Mouse (Mus musculus): Measurements from ENCODE around the gene Sgk1. TPM values are rescaled to one million over a fixed set of nuclear protein-coding genes. Genes with fewer than 3 reads are reported as not detected.

Sgk1 gene
- polyA plus RNA-seq, 1 experiment: 1.3 TPM

GRCm38 (mm10) chr10:21995221-21995620, 113.2 kb downstream of the Sgk1 start:
- TF ChIP-seq GATA1 (IDR thresholded peaks at IDR 0.05; ENCODE audit: low read length): no peak

DNA sequence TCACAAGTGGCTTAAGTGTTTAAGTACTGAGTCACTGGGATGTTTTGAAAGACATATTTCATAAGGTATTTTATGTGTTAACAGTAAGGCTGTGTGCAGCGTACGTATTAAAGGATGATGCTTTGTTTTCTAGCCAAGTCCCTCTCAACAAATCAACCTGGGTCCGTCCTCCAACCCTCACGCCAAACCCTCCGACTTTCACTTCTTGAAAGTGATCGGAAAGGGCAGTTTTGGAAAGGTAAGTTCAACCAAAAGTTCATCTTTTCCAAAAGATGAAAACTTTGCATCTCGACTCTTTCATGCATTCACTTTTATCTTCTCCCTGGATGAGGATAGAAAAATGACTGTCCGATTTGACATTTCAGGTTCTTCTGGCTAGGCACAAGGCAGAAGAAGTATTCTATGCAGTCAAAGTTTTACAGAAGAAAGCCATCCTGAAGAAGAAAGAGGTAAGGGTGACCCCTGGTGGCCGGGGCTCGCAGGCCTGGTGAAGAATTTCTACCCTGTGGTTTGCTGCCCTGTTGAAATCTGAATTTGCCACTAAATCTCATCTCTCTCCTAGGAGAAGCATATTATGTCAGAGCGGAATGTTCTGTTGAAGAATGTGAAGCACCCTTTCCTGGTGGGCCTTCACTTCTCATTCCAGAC, 113.8 kb downstream of the Sgk1 start:
- TF ChIP-seq GATA1 (IDR thresholded peaks at IDR 0.05; ENCODE audit: low read length): no peak

DNA sequence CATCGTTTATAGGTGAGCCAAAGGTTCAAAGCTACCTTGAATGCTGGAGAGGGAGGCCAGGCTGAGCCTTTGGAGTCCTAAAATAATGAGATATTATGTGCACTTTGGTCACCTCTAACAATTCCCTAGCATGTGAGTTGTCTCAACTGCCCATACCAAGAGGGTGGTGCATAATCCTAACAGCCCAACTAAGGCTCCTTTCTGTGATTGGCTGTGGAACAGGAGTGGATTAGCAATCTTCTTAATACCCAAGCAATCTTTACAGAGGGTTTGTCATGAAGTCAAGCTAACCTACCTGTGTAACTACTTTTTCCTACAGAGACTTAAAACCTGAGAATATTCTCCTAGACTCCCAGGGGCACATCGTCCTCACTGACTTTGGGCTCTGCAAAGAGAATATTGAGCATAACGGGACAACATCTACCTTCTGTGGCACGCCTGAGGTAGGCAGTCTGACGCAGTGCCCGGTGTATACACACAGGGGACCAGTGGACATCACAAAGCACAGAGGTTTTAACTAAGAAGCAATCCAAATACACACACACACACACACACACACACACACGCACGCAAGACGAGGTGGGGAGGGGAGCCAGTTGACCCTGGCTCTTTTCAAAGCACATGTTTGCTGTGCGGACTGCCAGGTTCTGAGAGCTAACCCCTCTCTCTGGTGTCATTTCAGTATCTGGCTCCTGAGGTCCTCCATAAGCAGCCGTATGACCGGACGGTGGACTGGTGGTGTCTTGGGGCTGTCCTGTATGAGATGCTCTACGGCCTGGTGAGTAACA, 114.9 kb downstream of the Sgk1 start:
- no peak for TF ChIP-seq GATA1 (IDR thresholded peaks at IDR 0.05; ENCODE audit: low read length)

DNA sequence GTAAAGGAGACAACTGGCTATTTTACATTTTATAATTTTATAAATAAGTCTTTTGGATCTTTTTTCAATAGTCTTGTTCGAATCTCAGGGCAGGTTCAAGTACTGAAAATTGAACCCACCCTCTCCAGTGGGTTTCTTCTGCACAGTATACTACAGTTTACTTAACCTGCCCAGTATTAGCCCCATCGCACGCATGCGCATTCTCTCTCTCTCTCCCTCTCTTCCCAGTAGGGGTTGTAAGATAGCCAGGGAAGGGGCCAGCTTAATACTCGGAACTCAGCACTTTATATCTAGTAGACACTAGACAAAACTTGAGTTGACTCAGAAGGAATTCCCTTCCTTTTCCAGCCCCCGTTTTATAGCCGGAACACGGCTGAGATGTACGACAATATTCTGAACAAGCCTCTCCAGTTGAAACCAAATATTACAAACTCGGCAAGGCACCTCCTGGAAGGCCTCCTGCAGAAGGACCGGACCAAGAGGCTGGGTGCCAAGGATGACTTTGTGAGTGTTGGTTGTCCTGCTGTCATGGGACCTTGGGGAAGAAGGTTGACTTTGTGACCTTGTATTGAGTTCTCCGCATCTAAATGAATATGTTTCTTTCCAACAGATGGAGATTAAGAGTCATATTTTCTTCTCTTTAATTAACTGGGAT, 115.7 kb downstream of the Sgk1 start:
- TF ChIP-seq GATA1 (IDR thresholded peaks at IDR 0.05; ENCODE audit: low read length): no peak

DNA sequence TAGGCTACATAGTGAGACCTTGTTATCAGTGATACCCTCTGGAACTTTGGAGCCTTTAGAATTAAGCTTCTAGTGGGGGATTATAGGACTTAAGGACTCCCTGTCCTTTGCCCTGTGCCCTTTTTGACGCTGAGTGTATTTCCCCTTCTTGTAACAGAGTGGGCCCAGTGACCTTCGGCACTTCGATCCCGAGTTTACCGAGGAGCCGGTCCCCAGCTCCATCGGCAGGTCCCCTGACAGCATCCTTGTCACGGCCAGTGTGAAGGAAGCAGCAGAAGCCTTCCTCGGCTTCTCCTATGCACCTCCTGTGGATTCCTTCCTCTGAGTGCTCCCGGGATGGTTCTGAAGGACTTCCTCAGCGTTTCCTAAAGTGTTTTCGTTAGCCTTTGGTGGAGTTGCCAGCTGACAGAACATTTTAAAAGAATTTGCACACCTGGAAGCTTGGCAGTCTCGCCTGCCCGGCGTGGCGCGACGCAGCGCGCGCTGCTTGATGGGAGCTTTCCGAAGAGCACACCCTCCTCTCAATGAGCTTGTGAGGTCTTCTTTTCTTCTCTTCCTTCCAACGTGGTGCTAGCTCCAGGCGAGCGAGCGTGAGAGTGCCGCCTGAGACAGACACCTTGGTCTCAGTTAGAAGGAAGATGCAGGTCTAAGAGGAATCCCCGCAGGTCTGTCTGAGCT, 116.7 kb downstream of the Sgk1 start:
- no peak for TF ChIP-seq GATA1 (IDR thresholded peaks at IDR 0.05; ENCODE audit: low read length)

DNA sequence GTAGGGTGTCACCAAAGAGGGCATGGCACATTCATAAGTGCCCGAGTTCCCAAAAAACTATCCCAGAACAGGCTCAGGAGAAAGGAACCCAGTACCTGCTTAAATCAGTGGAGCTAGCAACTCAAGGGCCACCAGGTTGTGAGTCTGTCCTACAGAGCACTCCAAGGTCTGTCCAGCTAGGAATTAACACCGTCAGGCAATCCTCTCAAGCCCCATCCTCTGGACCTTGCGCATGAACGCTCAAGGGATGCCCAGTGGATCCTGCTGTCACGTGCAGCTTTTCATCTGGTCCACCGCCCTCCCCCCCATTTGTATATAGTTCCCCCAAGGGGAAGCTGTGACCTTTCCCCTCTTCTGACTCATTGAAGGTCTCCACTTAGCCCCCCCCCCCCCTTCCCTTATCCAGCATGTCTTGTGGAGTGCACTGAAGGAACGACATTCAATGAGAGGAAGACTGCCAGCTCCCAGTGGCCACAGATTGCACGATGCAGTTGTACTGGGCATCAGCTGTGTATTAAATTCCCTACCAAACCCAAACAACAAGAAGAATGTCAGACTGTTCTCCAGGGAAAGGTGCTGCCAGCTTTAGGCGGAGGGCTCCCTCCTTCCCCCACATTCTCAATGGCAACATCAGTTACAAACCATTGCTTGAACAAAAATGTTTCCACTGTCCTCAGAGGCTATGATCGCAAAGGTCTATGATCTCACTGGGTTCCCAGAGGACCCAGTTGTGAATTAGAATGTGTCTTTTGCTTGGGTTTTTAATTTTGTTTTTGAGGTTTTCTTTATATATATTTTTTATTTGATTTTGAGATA, 118.7 kb downstream of the Sgk1 start:
- TF ChIP-seq GATA1 (IDR thresholded peaks at IDR 0.05; ENCODE audit: low read length): no peak

GRCm38 (mm10) chr10:22001621-22002020, 119.6 kb downstream of the Sgk1 start:
- no peak for TF ChIP-seq GATA1 (IDR thresholded peaks at IDR 0.05; ENCODE audit: low read length)

- no peak for TF ChIP-seq GATA1 (IDR thresholded peaks at IDR 0.05; ENCODE audit: low read length)
Observed at GRCm38 (mm10) chr10:22004763-22005162, 122.8 kb downstream of the Sgk1 start.

DNA sequence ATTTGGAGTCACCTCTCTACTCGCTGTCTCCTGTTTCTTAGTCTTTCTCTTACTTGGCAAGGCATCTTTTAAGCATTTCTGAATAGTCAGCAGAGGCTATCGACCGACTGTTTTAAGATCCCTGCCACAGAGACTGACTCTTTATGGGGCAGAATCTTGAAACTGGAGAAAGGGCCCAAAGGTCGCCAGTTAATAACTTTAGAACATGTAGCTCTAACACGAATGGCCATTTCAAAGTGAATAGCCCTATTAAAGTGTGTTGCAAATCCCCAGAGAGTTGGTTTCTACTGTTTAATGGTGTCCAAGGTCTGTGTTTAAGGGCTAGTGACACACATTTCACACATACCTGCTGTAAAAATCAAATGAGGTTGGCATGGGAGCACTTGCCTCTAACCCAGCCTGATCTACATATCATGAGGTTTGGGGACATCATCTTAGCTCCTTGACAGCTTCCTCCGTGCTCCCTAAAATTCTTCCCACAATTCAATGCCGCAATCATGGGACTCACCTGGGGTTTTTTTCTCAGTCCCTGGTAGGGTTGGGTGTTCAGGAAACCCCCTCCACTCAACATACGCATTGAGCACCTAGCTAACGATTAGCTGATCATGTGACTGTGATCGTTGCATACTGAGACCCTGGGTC, 125.3 kb downstream of the Sgk1 start:
- no peak for TF ChIP-seq GATA1 (IDR thresholded peaks at IDR 0.05; ENCODE audit: low read length)

GRCm38 (mm10) chr10:22007802-22008172, 125.8 kb downstream of the Sgk1 start:
- no peak for TF ChIP-seq GATA1 (IDR thresholded peaks at IDR 0.05; ENCODE audit: low read length)

- no peak for TF ChIP-seq GATA1 (IDR thresholded peaks at IDR 0.05; ENCODE audit: low read length)
Observed at GRCm38 (mm10) chr10:22010088-22010818, 128.3 kb downstream of the Sgk1 start.

- no peak for TF ChIP-seq GATA1 (IDR thresholded peaks at IDR 0.05; ENCODE audit: low read length)
Observed at GRCm38 (mm10) chr10:22017469-22018159, 135.6 kb downstream of the Sgk1 start.

- no peak for TF ChIP-seq GATA1 (IDR thresholded peaks at IDR 0.05; ENCODE audit: low read length)
Observed at GRCm38 (mm10) chr10:22018618-22019017, 136.6 kb downstream of the Sgk1 start.

All from G1E-ER4 (cell line).